Mouse (Mus musculus): ENCODE results near the gene Fbxl22.

Gene Fbxl22

DNA sequence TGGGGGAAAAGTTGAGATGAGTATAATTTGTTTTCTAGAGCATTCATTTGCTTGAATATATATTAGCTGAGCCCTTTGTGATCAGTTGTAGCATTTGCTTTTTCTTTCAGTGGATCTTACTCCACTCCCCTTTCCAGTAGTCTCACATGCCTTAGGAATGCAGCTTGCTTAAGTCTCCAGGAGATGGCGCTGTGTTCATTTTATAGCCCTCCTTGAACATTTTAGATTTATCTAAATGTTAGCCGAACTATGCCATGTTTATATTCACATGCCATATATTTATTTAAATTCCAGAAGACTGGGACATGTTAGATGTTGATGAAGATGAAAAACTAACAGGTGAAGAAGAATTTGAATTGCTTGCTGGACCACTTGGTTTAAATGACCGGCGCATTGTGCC is 49.3 kb downstream of the Fbxl22 start:
- ChIA-PET CTCF (interaction anchor here in 2 of 4 experiments (0.6 to 1.5 kb wide), 5 partner anchors 11 to 69 kb away, joined by 3 to 5 read pairs (median 4); partner anchors contain the start of gene Fbxl22 (in 1 of the 2)), POLR2A (interaction anchor here in 2 of 4 experiments (0.5 to 1.3 kb wide), 3 partner anchors 46 to 752 kb away, joined by 3 to 4 read pairs (median 3); no protein-coding TSS in a partner anchor)
